12 mouse cellular contexts compared by ENCODE assay signal in the genomic region with DNA sequence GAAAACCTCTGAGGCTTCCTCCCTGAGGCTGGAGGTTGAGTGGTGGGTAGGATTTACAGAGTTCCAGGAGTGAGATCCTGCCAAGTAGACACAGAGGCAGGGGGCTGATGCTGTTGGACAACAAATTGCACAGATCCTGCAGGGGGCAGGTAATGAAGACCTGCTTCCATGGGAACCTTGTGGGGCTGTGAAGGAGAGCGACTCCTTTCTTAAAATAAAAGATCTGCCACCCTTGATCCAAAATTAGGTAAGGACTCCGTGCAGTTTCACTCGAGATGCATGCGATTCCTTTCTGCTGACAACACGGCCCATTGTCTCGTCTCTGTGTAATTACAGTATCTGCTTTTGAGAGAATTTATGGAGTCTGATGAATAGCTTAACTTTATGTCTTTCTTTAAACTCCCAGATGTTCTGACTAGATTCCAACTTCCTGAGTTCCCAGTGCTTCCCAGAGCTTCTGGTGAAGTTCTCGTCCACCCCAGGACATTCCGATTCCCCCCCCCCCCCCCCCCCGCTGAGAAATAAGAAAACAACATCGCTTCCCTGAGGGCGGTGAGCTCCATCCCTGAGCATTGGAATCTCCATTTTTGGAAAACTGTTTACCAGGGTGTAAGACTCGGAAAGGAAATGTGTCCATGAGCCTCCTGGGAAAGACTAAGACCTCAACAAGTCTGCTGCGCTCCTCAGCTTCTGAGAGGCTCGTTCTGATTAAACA. TPM values are rescaled to one million over a fixed set of nuclear protein-coding genes. Genes with fewer than 3 reads are reported as not detected.
DNase-seq lines count a peak whose midpoint lies in the region; ATAC-seq and TF ChIP-seq lines count a peak whose summit lies in the region.
"Had no signal": no experiment of that assay in that cellular context is flagged by ENCODE, and none has a peak within 500 bp of the region (broad histone marks: within the 10 kb centered on the region; RNA-seq: fewer than 3 reads in every experiment).

No protein-coding gene starts in this region.

- H3K27me3 ChIP-seq in lung, embryonic 16.5 days (ENCODE audit: control insufficient read depth, insufficient read depth, low read depth, low read length): no peaks in the 10 kb centered on the region
- no peaks in the 10 kb centered on the region for H3K27me3 ChIP-seq in heart, embryonic 15.5 days
- no peaks in the 10 kb centered on the region for H3K27me3 ChIP-seq in small intestine, adult 2 months (ENCODE audit: control insufficient read depth, insufficient read depth, low read length)
- no peaks in the 10 kb centered on the region for H3K27me3 ChIP-seq in midbrain, embryonic 13.5 days
- H3K27me3 ChIP-seq: forebrain, embryonic 13.5 days; liver, embryonic 15.5 days had no signal

- H3K4me3 ChIP-seq in gastrocnemius, adult 2 months: peak overlapping the region; percentile 46
- H3K4me3 ChIP-seq in lung, embryonic 16.5 days (ENCODE audit: low read length): no peak overlapping the region
- H3K4me3 ChIP-seq in heart, embryonic 15.5 days: 0 out of 2 replicates have a peak overlapping the region, but pooled peaks have one; percentile 10
- H3K4me3 ChIP-seq in small intestine, adult 2 months (ENCODE audit: low read depth, low read length): no peak overlapping the region
- no peak overlapping the region for H3K4me3 ChIP-seq in midbrain, embryonic 13.5 days (replicated peaks)
- H3K4me3 ChIP-seq: forebrain, embryonic 13.5 days; liver, embryonic 15.5 days had no signal

- peak overlapping the region; percentile 81 for H3K27ac ChIP-seq in gastrocnemius, adult 2 months
- H3K27ac ChIP-seq in lung, embryonic 16.5 days (ENCODE audit: low read length): no peak overlapping the region
- H3K27ac ChIP-seq in heart, embryonic 15.5 days: peak overlapping the region; percentile 63
- H3K27ac ChIP-seq in small intestine, adult 2 months (ENCODE audit: insufficient read depth, low read depth, low read length): peak overlapping the region; percentile 61; the same call in 1 of the 2 replicates
- no peak overlapping the region for H3K27ac ChIP-seq in midbrain, embryonic 13.5 days
- H3K27ac ChIP-seq: forebrain, embryonic 13.5 days; liver, embryonic 15.5 days had no signal

- TF ChIP-seq POLR2A in small intestine, adult 2 months (IDR thresholded peaks at IDR 0.05; ENCODE audit: low read depth, low read length): no peak

- TF ChIP-seq CTCF in gastrocnemius, adult 2 months (IDR thresholded peaks at IDR 0.05): no peak
- TF ChIP-seq CTCF in small intestine, adult 2 months (IDR thresholded peaks at IDR 0.05; ENCODE audit: extremely low read depth, insufficient read length, insufficient replicate concordance, low read depth, low read length): no peak

- peaks cover 13% of the 10 kb centered on the region for H3K4me1 ChIP-seq in lung, embryonic 16.5 days (replicated peaks; ENCODE audit: control insufficient read depth, insufficient read depth, low read length)
- H3K4me1 ChIP-seq in heart, embryonic 15.5 days (replicated peaks): peaks cover 20% of the 10 kb centered on the region
- peaks cover 16% of the 10 kb centered on the region; the same call in 1 of the 2 replicates for H3K4me1 ChIP-seq in small intestine, adult 2 months (ENCODE audit: control insufficient read depth, insufficient read depth, insufficient read length, low read length)
- no peaks in the 10 kb centered on the region for H3K4me1 ChIP-seq in midbrain, embryonic 13.5 days (replicated peaks)
- H3K4me1 ChIP-seq: forebrain, embryonic 13.5 days; liver, embryonic 15.5 days had no signal

- no peak overlapping the region for H3K9ac ChIP-seq in lung, embryonic 16.5 days (ENCODE audit: low read length)
- no peak overlapping the region for H3K9ac ChIP-seq in heart, embryonic 15.5 days
- no peak overlapping the region for H3K9ac ChIP-seq in midbrain, embryonic 13.5 days (replicated peaks)
- H3K9ac ChIP-seq: forebrain, embryonic 13.5 days; liver, embryonic 15.5 days had no signal

- no peaks in the 10 kb centered on the region for H3K9me3 ChIP-seq in lung, embryonic 16.5 days (ENCODE audit: control insufficient read depth, low read length)
- H3K9me3 ChIP-seq in heart, embryonic 15.5 days (replicated peaks): no peaks in the 10 kb centered on the region
- H3K9me3 ChIP-seq in midbrain, embryonic 13.5 days: no peaks in the 10 kb centered on the region
- H3K9me3 ChIP-seq: forebrain, embryonic 13.5 days; liver, embryonic 15.5 days had no signal

- H3K36me3 ChIP-seq in lung, embryonic 16.5 days (ENCODE audit: control insufficient read depth, insufficient read depth, low read length): no peaks in the 10 kb centered on the region
- H3K36me3 ChIP-seq in heart, embryonic 15.5 days: no peaks in the 10 kb centered on the region
- H3K36me3 ChIP-seq in small intestine, adult 2 months (ENCODE audit: control insufficient read depth, insufficient read depth, low read length): no peaks in the 10 kb centered on the region
- no peaks in the 10 kb centered on the region for H3K36me3 ChIP-seq in midbrain, embryonic 13.5 days
- H3K36me3 ChIP-seq: liver, embryonic 15.5 days had no signal

- ATAC-seq in lung, embryonic 16.5 days (ENCODE audit: low read depth): peak; percentile 19; the same call in 1 of the 2 replicates
- ATAC-seq in heart, embryonic 15.5 days (replicated peaks; ENCODE audit: insufficient number of reproducible peaks, insufficient read depth, low FRiP score, low read depth): no peak
- ATAC-seq in midbrain, embryonic 13.5 days: no peak
- ATAC-seq: forebrain, embryonic 13.5 days had no signal

- WGBS in lung, embryonic 16.5 days: 19% methylated on average over 14 of the region's 14 CpGs
- 17% methylated on average over 14 of the region's 14 CpGs for WGBS in heart, embryonic 15.5 days
- WGBS in small intestine, adult 2 months: 52% methylated on average over 14 of the region's 14 CpGs
- WGBS in midbrain, embryonic 13.5 days: 53% methylated on average over 14 of the region's 14 CpGs

- DNase-seq in gastrocnemius, adult 2 months: no peak
- DNase-seq in gastrocnemius, postnatal 36 days: no peak
- no peak for DNase-seq in lung, postnatal 14 days
- DNase-seq in left cerebral cortex, adult 8-10 months (ENCODE audit: low spot score in 2 of 2): no peak
- DNase-seq: kidney, adult 2 months; thymus, postnatal 14 days had no signal

- intact Hi-C loops in gastrocnemius, adult 2 months (cut with DNase I): no loop called here
- intact Hi-C loops in gastrocnemius, postnatal 36 days (cut with DNase I): loop anchor here (10.0 kb wide), 1 partner anchor 214 kb away; no protein-coding TSS in a partner anchor

- peak overlapping the region; percentile 34 for H3K4me2 ChIP-seq in lung, embryonic 16.5 days (ENCODE audit: low read depth, low read length)
- peak overlapping the region; percentile 43 for H3K4me2 ChIP-seq in heart, embryonic 15.5 days
- H3K4me2 ChIP-seq in midbrain, embryonic 13.5 days (replicated peaks): no peak overlapping the region
- H3K4me2 ChIP-seq: forebrain, embryonic 13.5 days; liver, embryonic 15.5 days had no signal

RNA-seq across cellular contexts. Expression of a gene that starts 52.2 kb away (rescaled TPM):
- 1 to 10 TPM; 5.3 to 6.1 TPM for total RNA-seq in gastrocnemius, adult 2 months (2021)
- total RNA-seq in gastrocnemius, postnatal 36 days (2021): 1 to 10 TPM; 5.4 to 5.5 TPM
- polyA plus RNA-seq in lung, embryonic 16.5 days (2015; fragmentation: Nextera tagmentation; extraction: Ambion mirVana): 6.3 and 7.5 TPM in 2 replicates
- 7.1 and 11.1 TPM in 2 replicates for polyA plus RNA-seq in heart, embryonic 15.5 days (2015; fragmentation: Nextera tagmentation; extraction: Ambion mirVana)
- 12.3 and 16.9 TPM in 2 replicates for polyA plus RNA-seq in small intestine, adult 2 months (2012; rRNA removed)
- polyA plus RNA-seq in midbrain, embryonic 13.5 days (2015; fragmentation: Nextera tagmentation; extraction: Ambion mirVana): 0.78 and 1.4 TPM in 2 replicates
- 10 to 100 TPM; 16.2 to 20.2 (median 19.1) TPM for total RNA-seq in left cerebral cortex, adult 8-10 months (2022)

Comparison
In these comparisons a context has a peak if more than half of its experiments do, and no peak if none do; other contexts are left out.
1. H3K27ac ChIP-seq: peak in gastrocnemius, adult 2 months (single experiment), heart, embryonic 15.5 days (single experiment) and small intestine, adult 2 months (single experiment); none in lung, embryonic 16.5 days (single experiment) and midbrain, embryonic 13.5 days (single experiment).
2. H3K4me3 ChIP-seq: peak in gastrocnemius, adult 2 months (single experiment) and heart, embryonic 15.5 days (single experiment); none in lung, embryonic 16.5 days (single experiment), small intestine, adult 2 months (single experiment) and midbrain, embryonic 13.5 days (single experiment).